Mouse (Mus musculus) liver, adult 2 months (tissue): ENCODE data around the gene Cux2.

Experiments
- CTCF ChIP-seq: fragments of 200-500 bp; IDR thresholded peaks from 2 replicates; pipeline ENCODE4 v1.5.1; 2011; ENCODE audit warnings: low read depth, low read length, control low read depth
- POLR2A ChIP-seq: fragments of 200-500 bp; IDR thresholded peaks from 2 replicates; pipeline ENCODE4 v1.6.1; 2011; ENCODE audit warnings: low read length, control low read depth; ENCODE audit not compliant: insufficient read depth; ENCODE audit errors: extremely low read depth

GRCm38 (mm10) chr5:121958551-121958950 is 91.4 kb downstream of the Cux2 start:
- no peak for TF ChIP-seq CTCF
- TF ChIP-seq POLR2A: no peak
